Mouse (Mus musculus) cerebellum, adult 2 months (tissue): ENCODE data around the gene Morn4. TPM values are rescaled to one million over a fixed set of nuclear protein-coding genes. Genes with fewer than 3 reads are reported as not detected.

Experiments used
- DNase-seq, 2 experiments: peaks; one replicate each; pipeline ENCODE4 v3.0.0; 2021
- H3K27ac ChIP-seq: fragments of 200-500 bp; 2 replicates; pipeline ENCODE4 v1.5.1; 2012; ENCODE audit warnings: low read length, control low read depth, inconsistent platforms; ENCODE audit not compliant: insufficient read depth
- H3K27me3 ChIP-seq: fragments of 200-500 bp; 2 replicates; pipeline ENCODE4 v1.6.1; 2012; ENCODE audit warnings: inconsistent platforms, mild to moderate bottlenecking, low read length, moderate library complexity; ENCODE audit not compliant: control insufficient read depth, insufficient read depth
- H3K4me1 ChIP-seq: fragments of 200-500 bp; 2 replicates; pipeline ENCODE4 v1.6.1; 2011; ENCODE audit warnings: low read length; ENCODE audit not compliant: control insufficient read depth, insufficient read depth
- H3K4me3 ChIP-seq: fragments of 200-500 bp; replicated peaks from 2 replicates; pipeline ENCODE3; 2011; ENCODE audit warnings: mild to moderate bottlenecking, low read depth, low read length, control low read depth; ENCODE audit not compliant: insufficient read depth
- CTCF ChIP-seq: fragments of 200-500 bp; IDR thresholded peaks from 2 replicates; pipeline ENCODE4 v1.5.1; 2011; ENCODE audit warnings: low read depth, mild to moderate bottlenecking, control low read depth, low read length, moderate library complexity, borderline replicate concordance; ENCODE audit not compliant: insufficient read depth
- POLR2A ChIP-seq: fragments of 200-500 bp; IDR thresholded peaks from 2 replicates; pipeline ENCODE4 v1.6.1; 2011; ENCODE audit warnings: low read length, control low read depth, borderline replicate concordance; ENCODE audit not compliant: insufficient read depth
- WGBS: fragments of 180-500 bp; shearing (Covaris S2); methylation state at CpG from one replicate; pipeline ENCODE4 v1.1.7; 2018; 5-methylcytosine and 5-hydroxymethylcytosine counted together
- polyA plus RNA-seq: library from polyadenylated mRNA; depleted of rRNA; stranded (reverse); fragments of >200 nt; gene quantifications from 2 replicates; pipeline ENCODE4 v1.2.3, GENCODE M21; 2012

The Morn4 gene
- polyA plus RNA-seq, 1 experiment, result 44.6 TPM

DNA sequence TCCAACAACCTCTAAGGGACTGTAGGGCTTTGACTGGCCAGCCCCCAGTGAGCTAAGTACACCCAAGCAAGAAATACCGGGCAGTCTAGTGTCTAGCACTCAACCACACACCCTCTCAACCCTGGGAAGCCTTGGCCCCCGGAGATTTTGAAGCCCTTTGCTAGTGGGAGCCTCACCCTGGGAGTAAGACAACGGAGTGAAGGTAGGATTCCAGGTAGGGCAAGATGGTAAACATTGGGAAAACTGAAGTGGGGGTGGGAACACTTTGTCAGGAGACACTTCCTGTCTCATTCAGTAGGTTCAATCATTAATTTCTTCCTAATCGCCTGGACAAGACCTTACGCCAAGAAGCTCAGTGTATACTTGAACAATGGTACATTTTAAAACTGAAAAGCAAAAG lies 40.9 kb upstream of the Morn4 start:
- TF ChIP-seq CTCF (no peak), POLR2A (no peak)
- Histone ChIP-seq H3K27me3 (no peaks in the 10 kb centered on the region), H3K4me3 (no peak overlapping the region), H3K27ac (no peak overlapping the region), H3K4me1 (peaks cover 17% of the 10 kb centered on the region)
- no peak for DNase-seq
- WGBS, result 93% methylated on average over 5 of the region's 5 CpGs

DNA sequence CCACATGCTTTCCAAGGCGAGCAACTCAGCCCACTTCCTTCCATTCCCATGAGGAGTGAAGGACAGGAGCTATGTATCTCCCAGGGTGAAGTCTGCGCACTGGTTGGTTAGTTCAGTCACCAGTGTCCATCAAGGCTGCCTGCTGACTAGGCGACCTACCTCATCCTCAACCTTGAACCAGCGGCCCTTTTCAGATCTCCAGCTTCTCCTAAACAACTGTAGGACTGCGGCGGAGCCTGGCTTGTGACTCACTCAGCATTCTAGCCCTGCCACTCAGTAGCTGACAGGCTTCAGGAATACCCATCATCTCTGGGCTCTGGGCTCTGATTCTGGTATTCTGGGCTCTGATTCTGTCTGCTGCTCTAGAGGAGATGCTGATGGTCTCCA lies 40.1 kb upstream of the Morn4 start:
- no peaks in the 10 kb centered on the region for H3K27me3 ChIP-seq
- WGBS, result 91% methylated on average over 6 of the region's 6 CpGs
- no peak overlapping the region for H3K4me3 ChIP-seq
- DNase-seq, result no peak
- peaks cover 17% of the 10 kb centered on the region for H3K4me1 ChIP-seq
- no peak overlapping the region for H3K27ac ChIP-seq
- TF ChIP-seq POLR2A (no peak), CTCF (no peak)

DNA sequence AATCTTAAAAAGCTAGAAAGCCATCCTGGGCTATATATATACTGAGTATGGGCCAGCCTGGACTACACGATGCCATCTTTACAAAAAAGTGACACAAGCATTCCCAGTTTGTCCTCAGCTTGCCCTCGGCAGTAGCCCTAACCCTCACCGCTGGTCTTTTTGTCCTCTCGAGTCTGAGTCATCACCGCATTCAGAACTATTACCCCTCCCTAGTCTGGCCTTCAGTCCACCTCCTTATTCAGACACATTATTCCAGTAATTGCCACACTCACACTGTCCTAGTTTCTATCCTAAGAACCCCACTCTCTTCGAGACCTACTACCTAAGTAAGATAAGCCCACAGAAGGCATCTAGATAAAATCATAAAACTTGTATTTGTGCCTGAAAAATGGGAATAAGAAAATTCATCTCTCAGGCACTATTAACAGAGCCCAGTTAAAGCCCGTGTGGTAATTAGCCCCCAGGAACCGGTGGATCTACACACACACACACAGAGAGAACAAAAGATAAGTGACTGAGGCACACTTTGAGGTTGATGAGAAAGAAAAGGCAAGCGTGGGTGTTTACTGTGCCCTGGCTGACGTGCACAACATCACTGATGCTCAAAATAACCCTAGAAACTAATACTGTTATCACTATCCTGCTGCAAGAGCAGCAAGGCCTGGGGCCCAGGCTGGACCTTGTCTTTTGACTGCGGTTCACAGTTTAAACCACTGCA lies 39.5 kb upstream of the Morn4 start:
- no peak for DNase-seq
- Histone ChIP-seq H3K27me3 (no peaks in the 10 kb centered on the region), H3K27ac (no peak overlapping the region), H3K4me1 (peaks cover 17% of the 10 kb centered on the region), H3K4me3 (no peak overlapping the region)
- WGBS, result 88% methylated on average over 11 of the region's 11 CpGs
- TF ChIP-seq CTCF (no peak), POLR2A (no peak)

DNA sequence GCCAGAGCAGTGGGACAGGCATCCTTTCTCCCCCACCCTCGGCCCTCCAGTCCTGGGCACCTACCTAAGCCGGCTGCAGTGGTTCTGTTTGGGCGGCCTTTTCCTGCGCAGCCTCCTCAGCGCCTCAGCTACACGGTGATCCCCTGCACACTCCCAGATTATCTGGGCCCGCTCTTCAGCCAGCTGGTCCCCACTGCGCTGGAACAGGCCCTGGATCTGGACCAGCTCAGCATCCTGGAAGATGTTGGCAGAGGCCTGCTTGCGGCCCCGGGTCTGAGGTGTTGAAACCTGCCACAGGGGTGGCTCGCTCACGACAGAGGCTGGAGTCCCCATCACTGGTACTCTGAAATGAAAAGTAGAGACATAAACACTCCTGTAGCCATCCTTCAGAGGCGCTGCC lies 38.5 kb upstream of the Morn4 start:
- H3K27me3 ChIP-seq, result no peaks in the 10 kb centered on the region
- H3K4me1 ChIP-seq, result peaks cover 12% of the 10 kb centered on the region
- WGBS, result 23% methylated on average over 13 of the region's 13 CpGs
- DNase-seq, result peak; percentile 32 to 36
- H3K4me3 ChIP-seq, result no peak overlapping the region
- no peak for TF ChIP-seq POLR2A
- no peak for TF ChIP-seq CTCF
- peak overlapping the region; percentile 15; the same call in 1 of the 2 replicates for H3K27ac ChIP-seq

DNA sequence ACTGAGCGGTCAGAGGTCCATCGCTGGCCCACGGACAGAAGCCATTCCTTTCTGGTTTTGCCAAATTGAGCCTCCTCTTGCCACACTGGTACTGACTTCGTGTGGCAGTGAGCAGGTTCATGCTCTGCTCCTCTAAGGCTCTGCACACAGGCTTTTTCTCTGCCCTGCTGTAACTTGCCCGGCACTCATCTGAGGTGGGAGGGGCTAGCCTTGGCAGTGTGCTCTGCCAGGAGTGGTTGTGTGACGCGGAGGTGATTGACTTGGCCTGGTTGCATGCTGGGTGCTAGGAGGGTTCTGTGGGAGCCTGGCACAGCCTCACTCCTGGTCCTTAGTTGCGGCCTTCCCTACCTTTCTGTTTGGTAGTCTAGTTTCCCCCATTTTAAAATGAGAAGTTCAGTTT lies 34.3 kb upstream of the Morn4 start:
- no peak for DNase-seq
- Histone ChIP-seq H3K27me3 (no peaks in the 10 kb centered on the region; the same call in 1 of the 2 replicates), H3K4me3 (no peak overlapping the region), H3K4me1 (peaks cover 6% of the 10 kb centered on the region), H3K27ac (no peak overlapping the region)
- no peak for TF ChIP-seq CTCF
- TF ChIP-seq POLR2A, result no peak
- 70% methylated on average over 8 of the region's 8 CpGs for WGBS

DNA sequence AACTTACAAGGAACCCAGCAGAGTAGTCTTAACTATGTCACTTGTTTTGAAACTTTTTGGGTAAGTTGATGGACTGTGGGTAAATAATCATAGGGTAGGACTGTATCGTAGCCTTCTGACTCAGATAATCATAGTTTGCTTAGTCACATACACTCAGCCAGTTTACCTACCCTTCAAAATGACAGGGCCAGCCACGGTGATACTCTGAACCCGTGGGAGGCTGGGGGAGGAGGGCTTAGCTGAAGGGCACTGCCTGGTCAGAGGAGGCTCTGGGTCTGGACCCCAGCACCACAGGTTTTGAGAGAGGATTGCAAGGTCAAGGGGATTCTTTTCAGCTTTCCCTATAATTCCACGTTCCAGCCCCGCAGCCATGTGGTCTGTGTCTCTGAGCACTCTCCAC lies 32.4 kb upstream of the Morn4 start:
- Histone ChIP-seq H3K4me3 (no peak overlapping the region), H3K27ac (no peak overlapping the region), H3K27me3 (no peaks in the 10 kb centered on the region; the same call in 1 of the 2 replicates), H3K4me1 (no peaks in the 10 kb centered on the region)
- WGBS, result 94% methylated on average over 5 of the region's 5 CpGs
- TF ChIP-seq POLR2A, result no peak
- TF ChIP-seq CTCF, result no peak
- DNase-seq, result no peak

DNA sequence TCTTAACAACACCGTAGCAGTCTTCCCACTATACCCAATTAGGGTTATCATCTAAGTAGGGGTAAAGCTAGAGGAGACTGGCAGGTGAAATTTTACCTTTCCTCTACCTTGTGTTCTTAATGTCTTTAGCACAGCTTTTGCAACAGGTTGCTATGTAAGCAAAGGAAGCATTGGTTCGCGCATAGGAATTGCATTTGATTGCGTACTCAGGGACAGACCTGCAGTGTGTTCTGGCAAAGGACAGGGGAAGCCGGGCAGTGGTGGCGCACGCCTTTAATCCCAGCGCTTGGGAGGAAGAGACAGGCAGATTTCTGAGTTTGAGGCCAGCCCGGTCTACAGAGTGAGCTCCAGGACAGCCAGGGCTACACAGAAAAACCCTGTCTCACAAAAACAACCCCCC lies 32.0 kb upstream of the Morn4 start:
- WGBS, result 94% methylated on average over 9 of the region's 9 CpGs
- TF ChIP-seq CTCF (no peak), POLR2A (no peak)
- DNase-seq, result no peak
- Histone ChIP-seq H3K27me3 (no peaks in the 10 kb centered on the region; the same call in 1 of the 2 replicates), H3K27ac (no peak overlapping the region), H3K4me1 (no peaks in the 10 kb centered on the region), H3K4me3 (no peak overlapping the region)

DNA sequence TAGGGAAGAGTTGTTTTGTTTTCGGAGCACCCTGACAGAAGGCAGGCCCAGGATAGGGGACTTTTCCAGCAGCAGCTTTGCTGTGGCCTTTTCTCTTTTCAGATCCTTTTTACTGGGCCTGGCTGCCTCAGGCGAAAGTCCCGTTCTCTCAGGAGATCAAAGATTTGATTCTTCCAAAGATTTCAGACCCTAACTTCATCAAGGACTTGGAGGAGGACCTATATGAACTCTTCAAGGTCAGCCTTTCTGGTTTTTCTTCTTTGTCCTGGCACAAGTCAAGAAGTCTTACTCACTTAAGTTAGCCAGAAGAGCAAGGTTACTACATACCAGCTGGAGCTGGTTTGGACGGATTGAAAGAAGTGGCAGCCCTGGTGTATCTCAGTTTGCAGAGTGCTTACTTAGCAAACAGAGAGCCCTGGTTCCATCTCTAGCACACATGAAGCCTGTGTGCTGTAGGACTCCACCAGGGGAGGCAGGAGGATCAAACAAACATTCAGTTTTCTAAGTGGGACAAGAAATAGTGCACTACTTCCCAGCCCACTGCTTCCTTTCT lies 29.7 kb upstream of the Morn4 start:
- Histone ChIP-seq H3K27ac (no peak overlapping the region), H3K4me3 (no peak overlapping the region), H3K27me3 (no peaks in the 10 kb centered on the region; the same call in 1 of the 2 replicates), H3K4me1 (no peaks in the 10 kb centered on the region)
- 93% methylated on average over 4 of the region's 4 CpGs for WGBS
- DNase-seq, result no peak
- TF ChIP-seq POLR2A (no peak), CTCF (no peak)
